Mouse (Mus musculus): ENCODE measurements around the gene Phc2.

Gene Phc2

GRCm38 (mm10) chr4:128716731-128717130 lies 62.2 kb downstream of the Phc2 start:
- DNase-seq (ENCODE audit: low read depth, low spot score) = no peak

- DNase-seq (ENCODE audit: low read depth, low spot score) = no peak
Observed at GRCm38 (mm10) chr4:128720110-128720509, 65.6 kb downstream of the Phc2 start.

- DNase-seq (ENCODE audit: low read depth, low spot score) = no peak
Observed at GRCm38 (mm10) chr4:128721061-128721648, 66.7 kb downstream of the Phc2 start.

- DNase-seq (ENCODE audit: low read depth, low spot score) = no peak
Observed at GRCm38 (mm10) chr4:128721761-128722160, 67.3 kb downstream of the Phc2 start.

GRCm38 (mm10) chr4:128722932-128723331 lies 68.4 kb downstream of the Phc2 start:
- DNase-seq (ENCODE audit: low read depth, low spot score) = no peak

- no peak for DNase-seq (ENCODE audit: low read depth, low spot score)
Observed at GRCm38 (mm10) chr4:128723431-128723830, 68.9 kb downstream of the Phc2 start.

- DNase-seq (ENCODE audit: low read depth, low spot score) = no peak
Observed at GRCm38 (mm10) chr4:128724059-128724458, 69.6 kb downstream of the Phc2 start.

- DNase-seq (ENCODE audit: low read depth, low spot score) = peak; percentile 90
Observed at GRCm38 (mm10) chr4:128727019-128727720, 72.7 kb downstream of the Phc2 start.

GRCm38 (mm10) chr4:128727721-128728430 lies 73.4 kb downstream of the Phc2 start:
- DNase-seq (ENCODE audit: low read depth, low spot score) = peak; percentile 49

- DNase-seq (ENCODE audit: low read depth, low spot score) = peak; percentile 44
Observed at GRCm38 (mm10) chr4:128728431-128728851, 73.9 kb downstream of the Phc2 start.

GRCm38 (mm10) chr4:128729033-128729708 lies 74.7 kb downstream of the Phc2 start:
- DNase-seq (ENCODE audit: low read depth, low spot score) = no peak

GRCm38 (mm10) chr4:128729709-128730037 lies 75.2 kb downstream of the Phc2 start:
- DNase-seq (ENCODE audit: low read depth, low spot score) = no peak

GRCm38 (mm10) chr4:128730271-128730670 lies 75.8 kb downstream of the Phc2 start:
- DNase-seq (ENCODE audit: low read depth, low spot score) = no peak

- no peak for DNase-seq (ENCODE audit: low read depth, low spot score)
Observed at GRCm38 (mm10) chr4:128732794-128733193, 78.3 kb downstream of the Phc2 start.

- peak; percentile 43 for DNase-seq (ENCODE audit: low read depth, low spot score)
Observed at GRCm38 (mm10) chr4:128733496-128733895, 79.0 kb downstream of the Phc2 start.

GRCm38 (mm10) chr4:128734217-128734616 lies 79.7 kb downstream of the Phc2 start:
- DNase-seq (ENCODE audit: low read depth, low spot score) = no peak

- peak; percentile 78 for DNase-seq (ENCODE audit: low read depth, low spot score)
Observed at GRCm38 (mm10) chr4:128734721-128735671, 80.5 kb downstream of the Phc2 start.

- DNase-seq (ENCODE audit: low read depth, low spot score) = no peak
Observed at GRCm38 (mm10) chr4:128737137-128737589, 82.7 kb downstream of the Phc2 start.

- DNase-seq (ENCODE audit: low read depth, low spot score) = no peak
Observed at GRCm38 (mm10) chr4:128737825-128738610, 83.5 kb downstream of the Phc2 start.

- DNase-seq (ENCODE audit: low read depth, low spot score) = no peak
Observed at GRCm38 (mm10) chr4:128740878-128741277, 86.4 kb downstream of the Phc2 start.
